In the genomic region with DNA sequence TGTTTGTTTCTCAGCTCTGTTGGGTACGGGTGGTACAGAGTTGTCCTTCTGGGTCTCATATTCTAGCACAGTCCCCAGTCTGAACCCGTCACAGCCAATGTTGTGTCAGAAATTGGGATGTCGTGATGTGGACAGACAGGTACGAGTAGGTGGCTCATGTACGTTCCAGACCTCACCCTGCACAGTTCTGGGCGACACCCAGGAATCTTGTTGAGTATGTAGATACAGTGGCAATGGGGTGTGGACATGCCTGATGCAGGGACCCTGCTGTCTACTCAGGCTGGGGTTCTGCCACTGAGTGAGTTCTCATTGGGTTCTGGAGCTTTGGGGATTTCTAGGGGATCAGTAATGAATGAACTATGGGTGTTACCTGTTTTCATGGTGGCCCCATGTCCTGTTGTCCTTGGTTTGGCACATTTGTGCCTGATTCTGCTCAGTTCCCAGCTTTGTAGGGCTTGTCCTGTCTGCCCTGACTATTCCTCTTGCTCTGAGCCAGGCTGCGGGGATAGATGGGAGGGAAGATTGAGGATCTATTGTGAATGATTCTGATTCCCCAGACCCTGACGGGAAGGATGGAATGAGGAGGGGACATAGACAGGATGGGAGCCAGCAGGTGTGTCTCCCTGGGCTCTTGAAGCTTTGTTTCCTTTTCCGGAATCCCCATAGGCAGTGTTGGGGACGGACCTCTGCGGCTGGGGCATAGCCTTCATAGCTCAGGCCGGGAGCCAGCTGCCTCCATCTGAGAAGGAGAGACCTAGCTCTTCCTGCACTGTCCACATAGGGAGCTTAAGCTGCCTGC, we compare ENCODE assay signal across 20 mouse cellular contexts. TPM values are rescaled to one million over a fixed set of nuclear protein-coding genes. Genes with fewer than 3 reads are reported as not detected.
DNase-seq lines count a peak whose midpoint lies in the region; ATAC-seq and TF ChIP-seq lines count a peak whose summit lies in the region.
"Had no signal": no experiment of that assay in that cellular context is flagged by ENCODE, and none has a peak within 500 bp of the region (broad histone marks: within the 10 kb centered on the region; RNA-seq: fewer than 3 reads in every experiment).

No protein-coding gene starts in this region.

- ATAC-seq in heart, postnatal 0 days (ENCODE audit: insufficient read depth, low read depth), result no peak
- ATAC-seq in stomach, postnatal 0 days (ENCODE audit: low FRiP score, low TSS enrichment), result peak; percentile 41; the same call in 1 of the 2 replicates
- ATAC-seq: activated CD4-positive, CD25-positive, alpha-beta regulatory T cell, adult 4 months; forebrain, embryonic 14.5 days; intestine, postnatal 0 days had no signal

- DNase-seq in adrenal gland, adult 2 months, result peak; percentile 4
- no peak for DNase-seq in adrenal gland, postnatal 4 days (ENCODE audit: low spot score in 2 of 2)
- DNase-seq in heart, postnatal 0 days (ENCODE audit: low spot score), result no peak
- no peak for DNase-seq in heart, postnatal 36 days
- no peak for DNase-seq in ES-E14 (ENCODE audit: low read depth, low spot score)
- no peak for DNase-seq in stomach, postnatal 0 days (ENCODE audit: low spot score)
- DNase-seq in urinary bladder, postnatal 36 days (ENCODE audit: low spot score in 2 of 2), result no peak
- DNase-seq: cerebellum, adult 11-12 months; cerebellum, adult 9-10 months; cerebellum, postnatal 36 days; gastrocnemius, adult 2 months; gastrocnemius, postnatal 25 days; heart, postnatal 14 days had no signal

- TF ChIP-seq CTCF in heart, postnatal 0 days (IDR thresholded peaks at IDR 0.05; ENCODE audit: low read depth), result no peak
- no peak for TF ChIP-seq CTCF in stomach, postnatal 0 days (IDR thresholded peaks at IDR 0.05; ENCODE audit: low read depth)

- no peaks in the 10 kb centered on the region for H3K36me3 ChIP-seq in heart, postnatal 0 days (replicated peaks; ENCODE audit: control insufficient read depth, insufficient read depth, low read length)
- H3K36me3 ChIP-seq in ES-E14 (ENCODE audit: control insufficient read depth, insufficient read depth, low read length, poor library complexity, severe bottlenecking), result no peaks in the 10 kb centered on the region
- no peaks in the 10 kb centered on the region for H3K36me3 ChIP-seq in stomach, postnatal 0 days (ENCODE audit: control insufficient read depth, insufficient read depth, low read length)
- H3K36me3 ChIP-seq: forebrain, embryonic 10.5 days; G1E; hindbrain, embryonic 15.5 days had no signal

- H3K4me2 ChIP-seq in heart, postnatal 0 days (ENCODE audit: low read depth, low read length), result no peak overlapping the region
- H3K4me2 ChIP-seq in stomach, postnatal 0 days (replicated peaks; ENCODE audit: low read depth), result no peak overlapping the region
- H3K4me2 ChIP-seq: hindbrain, embryonic 15.5 days had no signal

- WGBS in heart, postnatal 0 days, result 79% methylated on average over 12 of the region's 12 CpGs
- 67% methylated on average over 12 of the region's 12 CpGs for WGBS in stomach, postnatal 0 days

- intact Hi-C loops in heart, postnatal 36 days (cut with DNase I), result no loop called here

- no peak overlapping the region for H3K4me3 ChIP-seq in heart, postnatal 0 days (ENCODE audit: low read depth, low read length)
- H3K4me3 ChIP-seq in ES-E14 (ENCODE audit: insufficient read depth in 1 of 2, low read depth in 1 of 2, low read length in 2 of 2, poor library complexity in 1 of 2, severe bottlenecking in 1 of 2), result no peak overlapping the region
- no peak overlapping the region for H3K4me3 ChIP-seq in stomach, postnatal 0 days (ENCODE audit: low read depth, low read length)
- H3K4me3 ChIP-seq: erythroblast, embryonic 14.5 days; forebrain, embryonic 10.5 days; gastrocnemius, adult 2 months; hindbrain, embryonic 15.5 days had no signal

- H3K27ac ChIP-seq in heart, postnatal 0 days (ENCODE audit: low read depth), result 0 out of 2 replicates have a peak overlapping the region, but pooled peaks have one; percentile 6
- H3K27ac ChIP-seq in ES-E14 (ENCODE audit: insufficient read depth, low read depth, low read length, poor library complexity, severe bottlenecking), result peak overlapping the region; percentile 55; the same call in 1 of the 2 replicates
- H3K27ac ChIP-seq in stomach, postnatal 0 days (replicated peaks), result peak overlapping the region; percentile 67
- H3K27ac ChIP-seq: forebrain, embryonic 10.5 days; gastrocnemius, adult 2 months; hindbrain, embryonic 15.5 days had no signal

- no peaks in the 10 kb centered on the region for H3K27me3 ChIP-seq in heart, postnatal 0 days (ENCODE audit: control insufficient read depth, insufficient read depth, low read length)
- H3K27me3 ChIP-seq in stomach, postnatal 0 days (ENCODE audit: control insufficient read depth, insufficient read depth, low read length), result no peaks in the 10 kb centered on the region
- H3K27me3 ChIP-seq: hindbrain, embryonic 15.5 days had no signal

- in situ Hi-C loops in ES-E14 (cut with MboI; ENCODE audit: low sequenced_read_pairs in 2 of 2, unreplicated experiment in 2 of 2), result no loop called here

- peaks cover 9% of the 10 kb centered on the region; the same call in 1 of the 2 replicates for H3K4me1 ChIP-seq in heart, postnatal 0 days (ENCODE audit: control insufficient read depth, insufficient read depth)
- peaks cover 12 to 23% of the 10 kb centered on the region in 2 experiments for H3K4me1 ChIP-seq in ES-E14 (ENCODE audit: control insufficient read depth in 2 of 2, insufficient read depth in 2 of 2, low read length in 2 of 2, poor library complexity in 1 of 2)
- H3K4me1 ChIP-seq in stomach, postnatal 0 days (replicated peaks; ENCODE audit: control insufficient read depth, insufficient read depth), result no peaks in the 10 kb centered on the region; the same call in 1 of the 2 replicates

- no peak for TF ChIP-seq EP300 in heart, postnatal 0 days (IDR thresholded peaks at IDR 0.05; ENCODE audit: low read depth)
- no peak for TF ChIP-seq EP300 in stomach, postnatal 0 days (optimal IDR thresholded peaks at IDR 0.05)

- no peak overlapping the region for H3K9ac ChIP-seq in heart, postnatal 0 days (replicated peaks; ENCODE audit: low read depth, low read length)
- no peak overlapping the region for H3K9ac ChIP-seq in ES-E14 (ENCODE audit: insufficient read depth, low read depth, low read length, poor library complexity, severe bottlenecking)
- H3K9ac ChIP-seq in stomach, postnatal 0 days (ENCODE audit: low read length), result no peak overlapping the region
- H3K9ac ChIP-seq: hindbrain, embryonic 15.5 days had no signal

- no peaks in the 10 kb centered on the region for H3K9me3 ChIP-seq in heart, postnatal 0 days (replicated peaks; ENCODE audit: control insufficient read depth, low read length)
- H3K9me3 ChIP-seq in ES-E14 (ENCODE audit: control insufficient read depth, insufficient read depth, low read depth, low read length), result no peaks in the 10 kb centered on the region
- no peaks in the 10 kb centered on the region for H3K9me3 ChIP-seq in stomach, postnatal 0 days (ENCODE audit: control insufficient read depth, low read length)
- H3K9me3 ChIP-seq: forebrain, embryonic 10.5 days; hindbrain, embryonic 15.5 days had no signal

TF ChIP-seq in ES-E14, 5 proteins besides CTCF, POLR2A, EP300 and RAD21:
- no peak for TF ChIP-seq ZC3H11A (IDR thresholded peaks at IDR 0.05; ENCODE audit: borderline replicate concordance, low read depth, low read length)
- no peak for TF ChIP-seq ZNF384 (IDR thresholded peaks at IDR 0.05; ENCODE audit: low read depth, low read length)
- TF ChIP-seq HCFC1 (IDR thresholded peaks at IDR 0.05; ENCODE audit: borderline replicate concordance, insufficient read depth, low read length), result no peak
- no peak for TF ChIP-seq MAFK (IDR thresholded peaks at IDR 0.05; ENCODE audit: insufficient read depth, low read depth, low read length)
- TF ChIP-seq CHD2 (IDR thresholded peaks at IDR 0.05; ENCODE audit: low read depth, low read length), result no peak

RNA-seq across cellular contexts. Expression of a gene that starts 11.5 kb away (rescaled TPM):
- 100 to 1,000 TPM; 116 to 174 TPM for total RNA-seq in adrenal gland, adult 2 months (2021)
- 17.5 and 25.8 TPM in 2 replicates for polyA plus RNA-seq in adrenal gland, adult 2 months (2012; rRNA removed)
- total RNA-seq in adrenal gland, postnatal 4 days (2021), result 100 to 1,000 TPM; 146 to 153 TPM
- 15.2 and 38.5 TPM in 2 replicates for total RNA-seq in heart, postnatal 0 days (2014; rRNA removed; ENCODE audit: low replicate concordance)
- polyA plus RNA-seq in heart, postnatal 0 days (2015; fragmentation: Nextera tagmentation; extraction: Ambion mirVana), result 9.7 TPM in 2 replicates
- 10 to 100 TPM; 26.3 to 28.8 TPM for total RNA-seq in heart, postnatal 36 days (2021)
- 24.3 and 37.4 TPM in 2 replicates for total RNA-seq in ES-E14 (2012; rRNA removed)
- 8.5 TPM in 2 replicates for polyA plus RNA-seq in stomach, postnatal 0 days (2015; fragmentation: Nextera tagmentation; extraction: Ambion mirVana)
- total RNA-seq: G1E had no signal
- polyA plus RNA-seq: erythroblast, embryonic 14.5 days; G1E had no signal

Comparison
In these comparisons a context has a peak if more than half of its experiments do, and no peak if none do; other contexts are left out.
1. H3K27ac ChIP-seq: peak in every context shown above with its lines; median percentile 67 in stomach, postnatal 0 days; 55 in ES-E14; 6 in heart, postnatal 0 days.